Mouse (Mus musculus) lung, adult 2 months (tissue): ENCODE data around the gene Asb18.

ENCODE experiments used
- CTCF ChIP-seq: fragments of 200-500 bp; IDR thresholded peaks from 2 replicates; pipeline ENCODE4 v1.5.1; 2011; ENCODE audit warnings: mild to moderate bottlenecking, low read length, control low read depth; ENCODE audit not compliant: insufficient read depth
- POLR2A ChIP-seq: fragments of 200-500 bp; IDR thresholded peaks from 2 replicates; pipeline ENCODE4 v1.6.1; 2011; ENCODE audit warnings: low read depth, mild to moderate bottlenecking, control low read depth, low read length, borderline replicate concordance; ENCODE audit errors: extremely low read depth

GRCm38 (mm10) chr1:90014446-90014845, at the start of gene Asb18:
- no peak for TF ChIP-seq CTCF
- TF ChIP-seq POLR2A, result no peak
